In the genomic region with DNA sequence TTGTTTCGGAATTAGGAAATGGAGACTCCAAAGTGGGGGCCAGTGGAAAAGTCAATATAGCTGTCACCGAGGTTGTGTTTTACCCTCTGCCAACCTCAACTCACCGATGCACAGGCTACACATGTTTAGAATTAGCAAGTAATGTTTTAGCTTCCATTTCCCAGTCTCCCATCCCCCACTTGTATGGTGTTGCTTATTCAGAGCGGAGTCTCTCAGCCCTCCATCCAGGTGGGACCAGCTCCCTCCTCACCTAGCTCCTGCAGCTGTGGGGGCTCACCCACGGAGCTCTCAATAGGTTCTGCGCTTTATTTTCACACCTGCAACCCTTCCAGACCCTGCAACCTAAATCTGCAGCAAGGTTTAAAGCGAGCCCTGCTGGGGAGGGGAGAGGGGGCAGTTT, we compare ENCODE assay signal across 29 mouse cellular contexts.
DNase-seq lines count a peak whose midpoint lies in the region; ATAC-seq lines count a peak whose summit lies in the region.
"Had no signal": no experiment of that assay in that cellular context is flagged by ENCODE, and none has a peak within 500 bp of the region (broad histone marks: within the 10 kb centered on the region; RNA-seq: fewer than 3 reads in every experiment).

No protein-coding gene starts in this region.

- peak overlapping the region; percentile 37; the same call in 1 of the 2 replicates for H3K4me2 ChIP-seq in embryonic facial prominence, embryonic 13.5 days
- peak overlapping the region; percentile 3; the same call in 1 of the 2 replicates for H3K4me2 ChIP-seq in limb, embryonic 11.5 days (ENCODE audit: low read depth, severe bottlenecking)
- H3K4me2 ChIP-seq: forebrain, embryonic 13.5 days; heart, embryonic 15.5 days; limb, embryonic 15.5 days; liver, embryonic 13.5 days; neural tube, embryonic 15.5 days had no signal

- no peaks in the 10 kb centered on the region for H3K4me1 ChIP-seq in heart, embryonic 10.5 days
- H3K4me1 ChIP-seq in embryonic facial prominence, embryonic 13.5 days, result peaks cover 8% of the 10 kb centered on the region
- H3K4me1 ChIP-seq in limb, embryonic 11.5 days (ENCODE audit: control insufficient read depth, insufficient read depth, low read length), result 0 out of 2 replicates have a peak, but pooled peaks cover 2% of the 10 kb centered on the region
- H3K4me1 ChIP-seq: forebrain, embryonic 13.5 days; heart, embryonic 15.5 days; liver, embryonic 13.5 days; neural tube, embryonic 15.5 days had no signal

- H3K9ac ChIP-seq in embryonic facial prominence, embryonic 13.5 days, result no peak overlapping the region
- H3K9ac ChIP-seq in limb, embryonic 11.5 days (ENCODE audit: low read length), result no peak overlapping the region
- H3K9ac ChIP-seq: forebrain, embryonic 13.5 days; heart, embryonic 15.5 days; limb, embryonic 15.5 days; liver, embryonic 13.5 days; neural tube, embryonic 15.5 days had no signal

- no peak for ATAC-seq in embryonic facial prominence, embryonic 13.5 days (ENCODE audit: insufficient number of reproducible peaks, insufficient read depth, low FRiP score, low TSS enrichment, low read depth)
- peak; percentile 87 for ATAC-seq in limb, embryonic 11.5 days (ENCODE audit: insufficient number of reproducible peaks, low FRiP score, low TSS enrichment, low read depth)
- ATAC-seq: forebrain, embryonic 13.5 days; hindbrain, embryonic 16.5 days; intestine, embryonic 16.5 days; lung, postnatal 0 days; Patski had no signal

- peak; percentile 65 for DNase-seq in heart, adult 11 months
- DNase-seq in heart, embryonic 10.5 days (ENCODE audit: low spot score), result no peak
- peak; percentile 56 for DNase-seq in limb, embryonic 11.5 days (ENCODE audit: low spot score)
- DNase-seq in adrenal gland, postnatal 25 days, result no peak
- no peak for DNase-seq in urinary bladder, postnatal 36 days (ENCODE audit: low spot score in 2 of 2)
- DNase-seq in spleen, postnatal 14 days (ENCODE audit: low spot score in 2 of 2), result no peak
- DNase-seq: adrenal gland, postnatal 10 days; cerebellum, adult 18-20 months; cerebellum, postnatal 10 days; kidney, adult 8-10 months; kidney, postnatal 4 days; layer of hippocampus, postnatal 36 days; liver, embryonic 13.5 days; lung, adult 18-20 months; midbrain, embryonic 14.5 days; retina, postnatal 1 day; right cerebral cortex, postnatal 14 days; thymus, postnatal 14 days had no signal

- no peaks in the 10 kb centered on the region for H3K27me3 ChIP-seq in heart, embryonic 10.5 days (ENCODE audit: insufficient read depth, poor library complexity, severe bottlenecking)
- H3K27me3 ChIP-seq in embryonic facial prominence, embryonic 13.5 days, result no peaks in the 10 kb centered on the region
- H3K27me3 ChIP-seq in limb, embryonic 11.5 days (ENCODE audit: control insufficient read depth, insufficient read depth, low read length), result no peaks in the 10 kb centered on the region
- H3K27me3 ChIP-seq: forebrain, embryonic 13.5 days; heart, embryonic 15.5 days; limb, embryonic 15.5 days; liver, embryonic 13.5 days; neural tube, embryonic 15.5 days had no signal

- no peak overlapping the region for H3K27ac ChIP-seq in heart, embryonic 10.5 days
- no peak overlapping the region for H3K27ac ChIP-seq in embryonic facial prominence, embryonic 13.5 days
- H3K27ac ChIP-seq in limb, embryonic 11.5 days (replicated peaks; ENCODE audit: low read depth, low read length), result no peak overlapping the region
- H3K27ac ChIP-seq: forebrain, embryonic 13.5 days; heart, embryonic 15.5 days; kidney, postnatal 0 days; limb, embryonic 15.5 days; liver, embryonic 13.5 days; macrophage; neural tube, embryonic 15.5 days had no signal

- H3K36me3 ChIP-seq in heart, embryonic 10.5 days, result no peaks in the 10 kb centered on the region
- no peaks in the 10 kb centered on the region for H3K36me3 ChIP-seq in embryonic facial prominence, embryonic 13.5 days
- H3K36me3 ChIP-seq in limb, embryonic 11.5 days (ENCODE audit: control insufficient read depth, insufficient read depth, low read length), result no peaks in the 10 kb centered on the region
- H3K36me3 ChIP-seq: heart, embryonic 15.5 days; limb, embryonic 15.5 days; liver, embryonic 13.5 days; neural tube, embryonic 15.5 days had no signal

- 56% methylated on average over 7 of the region's 7 CpGs for WGBS in heart, embryonic 10.5 days
- 42% methylated on average over 7 of the region's 7 CpGs for WGBS in embryonic facial prominence, embryonic 13.5 days
- 22% methylated on average over 7 of the region's 7 CpGs for WGBS in limb, embryonic 11.5 days

- H3K4me3 ChIP-seq in heart, embryonic 10.5 days, result no peak overlapping the region
- no peak overlapping the region for H3K4me3 ChIP-seq in embryonic facial prominence, embryonic 13.5 days
- H3K4me3 ChIP-seq in limb, embryonic 11.5 days (ENCODE audit: low read depth, low read length), result no peak overlapping the region
- H3K4me3 ChIP-seq: forebrain, embryonic 13.5 days; heart, embryonic 15.5 days; limb, embryonic 15.5 days; liver, embryonic 13.5 days; neural tube, embryonic 15.5 days had no signal

- H3K9me3 ChIP-seq in heart, embryonic 10.5 days, result no peaks in the 10 kb centered on the region
- no peaks in the 10 kb centered on the region for H3K9me3 ChIP-seq in embryonic facial prominence, embryonic 13.5 days
- no peaks in the 10 kb centered on the region for H3K9me3 ChIP-seq in limb, embryonic 11.5 days (ENCODE audit: control insufficient read depth, low read length)
- H3K9me3 ChIP-seq: forebrain, embryonic 13.5 days; heart, embryonic 15.5 days; limb, embryonic 15.5 days; liver, embryonic 13.5 days; neural tube, embryonic 15.5 days had no signal

Comparison
In these comparisons a context has a peak if more than half of its experiments do, and no peak if none do; other contexts are left out.
1. DNase-seq: peak in heart, adult 11 months (single experiment) and limb, embryonic 11.5 days (single experiment); none in heart, embryonic 10.5 days (single experiment), adrenal gland, postnatal 25 days (single experiment), urinary bladder, postnatal 36 days (0 of 2) and spleen, postnatal 14 days (0 of 2).